Mouse (Mus musculus) gastrocnemius, adult 2 months (tissue): Measurements from ENCODE around the gene Phyh. TPM values are rescaled to one million over a fixed set of nuclear protein-coding genes. Genes with fewer than 3 reads are reported as not detected.

Source experiments
- DNase-seq: peaks from one replicate; pipeline ENCODE4 v3.0.0; 2022
- H3K27ac ChIP-seq: fragments of 200-600 bp; 2 replicates; pipeline ENCODE4 v1.8.1; 2022; ENCODE audit warnings: mild to moderate bottlenecking
- H3K4me3 ChIP-seq: fragments of 200-600 bp; 2 replicates; pipeline ENCODE4 v1.8.1; 2022; ENCODE audit warnings: mild to moderate bottlenecking, moderate library complexity
- CTCF ChIP-seq: fragments of 200-600 bp; IDR thresholded peaks from 2 replicates; pipeline ENCODE4 v1.8.1; 2022; ENCODE audit warnings: antibody characterized with exemption, mild to moderate bottlenecking, moderate library complexity
- intact Hi-C: fragments of 180-260 bp; cut with DNase I; formaldehyde crosslinking; loops from one replicate; pipeline ENCODE4 v1.15.1; 2025
- total RNA-seq, 2 experiments: library from RNA; stranded (reverse); gene quantifications; 2 replicates each; pipeline ENCODE4 v1.2.3; 2021

Phyh gene
- total RNA-seq, 2 experiments from 2014 or later = 179 to 280 TPM

DNA sequence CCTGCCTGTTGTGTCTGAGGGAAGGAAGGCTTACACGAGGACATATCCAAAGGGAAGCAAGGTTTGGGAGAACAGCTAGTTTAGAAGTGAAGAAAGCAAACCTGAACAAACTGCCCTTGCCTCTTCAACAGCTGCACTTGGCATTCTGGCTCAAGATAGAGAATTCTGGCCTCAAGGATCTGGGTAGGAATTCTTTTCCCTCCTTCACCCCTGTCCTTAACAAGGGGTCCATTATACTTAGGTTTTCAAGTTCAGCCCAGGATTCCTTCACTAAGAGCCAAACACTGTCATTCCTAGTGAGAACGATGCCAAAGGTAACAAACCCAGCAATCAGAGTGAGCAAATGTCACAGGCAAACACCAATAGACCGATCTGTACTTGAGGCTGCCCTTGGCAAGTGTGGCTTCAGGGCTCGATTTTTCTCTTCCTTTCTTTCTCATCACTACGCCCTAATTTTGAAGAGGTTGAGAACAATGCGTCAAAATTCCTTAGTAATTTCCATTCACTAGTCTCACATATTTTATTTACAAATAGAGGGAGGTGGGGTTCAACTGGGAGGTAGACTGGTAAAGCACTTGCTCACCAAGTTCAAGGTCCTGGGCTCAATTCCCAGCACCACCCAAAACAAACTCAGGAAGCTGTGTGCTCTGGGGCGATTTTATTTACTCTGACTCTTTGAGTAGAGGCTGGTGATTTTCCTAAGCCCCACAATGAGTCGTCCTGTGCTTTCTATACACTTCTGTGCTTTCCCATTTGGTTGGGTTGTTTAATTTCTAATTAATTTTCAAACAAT is 68.8 kb downstream of the Phyh start:
- intact Hi-C loops = no loop called here
- Histone ChIP-seq H3K27ac (no peak overlapping the region), H3K4me3 (no peak overlapping the region)
- no peak for DNase-seq
- TF ChIP-seq CTCF = no peak

Other genes with a start within 250 kb of the Phyh start
- gene Bend7, start 201.2 kb upstream of the Phyh start, total RNA-seq = 1 to 10 TPM; 2.2 to 2.6 TPM
- gene Sephs1, start 37.5 kb upstream of the Phyh start, total RNA-seq = 10 to 100 TPM; 17.9 to 19.6 TPM
- gene Ucma, start 57.1 kb downstream of the Phyh start, total RNA-seq = not detected
- under 1 TPM in 1 of 2 experiments, not detected in 1; 0.08 TPM for gene Mcm10, start 93.8 kb downstream of the Phyh start, total RNA-seq
- 10 to 100 TPM; 80.2 to 99.2 TPM for gene Optn, start 145.0 kb downstream of the Phyh start, total RNA-seq
- gene Ccdc3, start 218.8 kb downstream of the Phyh start, total RNA-seq = 10 to 100 TPM in 1 of 2 experiments, 1 to 10 TPM in 1; 4.1 to 10.7 TPM